Mouse (Mus musculus): ENCODE measurements around the gene Dcaf7. TPM values are rescaled to one million over a fixed set of nuclear protein-coding genes. Genes with fewer than 3 reads are reported as not detected.
A peak's percentile ranks its signal among the peaks of the same experiment; 100 is the strongest.

The Dcaf7 gene
- total and polyA plus RNA-seq, 3 experiments = 71.5 to 93.4 (median 79.5) TPM

DNA sequence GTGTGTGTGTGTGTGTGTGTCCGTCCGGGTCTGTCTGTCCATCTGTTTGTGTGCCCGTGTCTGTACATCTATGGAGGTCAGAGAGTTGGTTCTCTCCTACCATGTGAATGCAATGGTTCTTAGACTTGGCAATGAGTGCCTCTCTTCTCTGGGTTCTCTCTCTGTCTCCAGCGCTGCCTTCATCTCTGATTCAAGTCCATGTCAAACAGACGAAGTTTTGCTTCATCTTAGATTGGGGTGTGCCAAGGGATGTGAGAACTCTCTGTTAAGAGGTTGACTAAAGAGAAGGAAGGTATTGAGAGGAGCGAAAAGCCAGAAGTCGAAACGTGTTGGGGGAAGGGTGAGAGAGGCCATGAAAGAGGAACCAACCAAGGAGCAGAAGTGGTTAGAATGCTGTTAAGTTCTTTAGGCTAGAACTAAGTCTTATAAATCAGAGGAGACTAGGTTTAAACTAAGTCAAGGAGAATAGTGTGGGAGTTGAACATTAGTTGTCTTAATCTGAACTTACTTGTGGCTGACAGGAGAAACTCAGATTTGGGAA is 69.4 kb downstream of the Dcaf7 start:
- peak overlapping the region; percentile 6 to 28 (median 23) for H3K4me3 ChIP-seq (replicated peaks in 1 of 3; ENCODE audit: low read depth in 2 of 3, low read length in 2 of 3, poor library complexity in 1 of 3)
- dilution Hi-C loops (cut with MboI; ENCODE audit: extremely low pct_ligation_motif_present, extremely low pct_unique_long_range_greater_than_20kb, low sequenced_read_pairs) = no loop called here
- in situ Hi-C loops (cut with MboI; ENCODE audit: low pct_ligation_motif_present, low pct_unique_long_range_greater_than_20kb, low sequenced_read_pairs) = no loop called here

More for the DNA sequence above, 69.4 kb downstream of the Dcaf7 start:
- DNase-seq (ENCODE audit: extremely low read depth) = peak; percentile 84
- Histone ChIP-seq H3K4me1 (ENCODE audit: control insufficient read depth in 1 of 2, insufficient read depth in 2 of 2) (peaks cover 5 to 30% of the 10 kb centered on the region in 2 experiments; a peak in 3 of 4 replicates), H3K27ac (ENCODE audit: insufficient read depth, low read depth) (peak overlapping the region; percentile 89), H3K27me3 (replicated peaks) (no peaks in the 10 kb centered on the region), H3K36me3 (replicated peaks in 1 of 2; ENCODE audit: control insufficient read depth in 1 of 2, insufficient read depth in 1 of 2, low read length in 1 of 2) (peaks cover 12 to 37% of the 10 kb centered on the region in 2 experiments), H3K79me2 (replicated peaks; ENCODE audit: control insufficient read depth, extremely low read depth, insufficient read depth, poor library complexity, severe bottlenecking) (peaks cover 8% of the 10 kb centered on the region), H3K9ac (ENCODE audit: insufficient read depth, low read depth) (peak overlapping the region; percentile 54), H3K9me3 (replicated peaks; ENCODE audit: low read length) (no peaks in the 10 kb centered on the region), H3K4me2 (ENCODE audit: insufficient read depth, low read depth, poor library complexity, severe bottlenecking) (peak overlapping the region; percentile 86)
- TF ChIP-seq IRF4 (IDR thresholded peaks at IDR 0.05; ENCODE audit: low read depth, low read length) (peak; percentile 71), E2F4 (IDR thresholded peaks at IDR 0.05; ENCODE audit: insufficient replicate concordance, low read depth, low read length) (peak; percentile 69; the same call in 1 of the 2 replicates), ETS1 (conservative IDR thresholded peaks at IDR 0.05; ENCODE audit: low read depth, low read length) (no peak), MYC (IDR thresholded peaks at IDR 0.05; ENCODE audit: low read depth, low read length) (peak; percentile 79; the same call in 1 of the 2 replicates), PAX5 (IDR thresholded peaks at IDR 0.05; ENCODE audit: low read length) (no peak), RAD21 (IDR thresholded peaks at IDR 0.05; ENCODE audit: low read depth, low read length) (no peak; the same call in 1 of the 2 replicates), USF1 (IDR thresholded peaks at IDR 0.05; ENCODE audit: low read depth, low read length) (no peak), ZNF384 (IDR thresholded peaks at IDR 0.05; ENCODE audit: low read depth, low read length) (no peak), KAT2A (IDR thresholded peaks at IDR 0.05; ENCODE audit: insufficient replicate concordance, low read length) (0 out of 2 replicates have a peak, but pooled peaks have one; percentile 37), MAZ (IDR thresholded peaks at IDR 0.05; ENCODE audit: low read depth, low read length) (no peak), HCFC1 (IDR thresholded peaks at IDR 0.05; ENCODE audit: low read depth, low read length) (peak; percentile 48; the same call in 1 of the 2 replicates), NELFE (IDR thresholded peaks at IDR 0.05; ENCODE audit: low read depth, low read length) (0 out of 2 replicates have a peak, but pooled peaks have one; percentile 31), MAFK (IDR thresholded peaks at IDR 0.05; ENCODE audit: insufficient replicate concordance, low read length) (no peak), JUND (conservative IDR thresholded peaks at IDR 0.05; ENCODE audit: low read depth, low read length) (no peak), POLR2AphosphoS2 (IDR thresholded peaks at IDR 0.05; ENCODE audit: low read depth, low read length) (no peak), ZC3H11A (IDR thresholded peaks at IDR 0.05; ENCODE audit: low read depth, low read length) (no peak), CHD1 (IDR thresholded peaks at IDR 0.05; ENCODE audit: low read depth, low read length) (no peak), ELF1 (IDR thresholded peaks at IDR 0.05; ENCODE audit: low read depth, low read length) (no peak; the same call in 1 of the 2 replicates), SMC3 (IDR thresholded peaks at IDR 0.05; ENCODE audit: low read depth, low read length) (peak; percentile 19; the same call in 1 of the 2 replicates), JUN (IDR thresholded peaks at IDR 0.05; ENCODE audit: insufficient read depth, low read depth, low read length) (no peak), EP300 (IDR thresholded peaks at IDR 0.05; ENCODE audit: low read length) (peak; percentile 78), CTCF (conservative IDR thresholded peaks at IDR 0.05 in 1 of 2, IDR thresholded peaks at IDR 0.05 in 1 of 2; ENCODE audit: low read depth in 2 of 2, low read length in 2 of 2) (no peak), UBTF (IDR thresholded peaks at IDR 0.05; ENCODE audit: low read depth, low read length) (no peak), MEF2A (IDR thresholded peaks at IDR 0.05; ENCODE audit: borderline replicate concordance, low read depth, low read length) (no peak; the same call in 1 of the 2 replicates), POLR2A (IDR thresholded peaks at IDR 0.05; ENCODE audit: low read depth, low read length) (peak; percentile 51; the same call in 1 of the 2 replicates), RCOR1 (conservative IDR thresholded peaks at IDR 0.05; ENCODE audit: low read depth, low read length) (0 out of 2 replicates have a peak, but pooled peaks have one; percentile 68), MXI1 (IDR thresholded peaks at IDR 0.05; ENCODE audit: low read depth, low read length) (peak; percentile 21; the same call in 1 of the 2 replicates), GABPA (IDR thresholded peaks at IDR 0.05; ENCODE audit: insufficient replicate concordance, low read depth, low read length) (no peak), BHLHE40 (IDR thresholded peaks at IDR 0.05; ENCODE audit: low read depth, low read length) (peak; percentile 69), CHD2 (IDR thresholded peaks at IDR 0.05; ENCODE audit: low read length) (peak; percentile 94), TBP (conservative IDR thresholded peaks at IDR 0.05; ENCODE audit: low read depth, low read length) (peak; percentile 83; the same call in 1 of the 2 replicates), ZMIZ1 (IDR thresholded peaks at IDR 0.05; ENCODE audit: low read depth, low read length) (no peak), SIN3A (IDR thresholded peaks at IDR 0.05; ENCODE audit: low read length) (peak; percentile 51; the same call in 1 of the 2 replicates), TCF12 (IDR thresholded peaks at IDR 0.05; ENCODE audit: low read depth, low read length) (no peak; the same call in 1 of the 2 replicates), MAX (IDR thresholded peaks at IDR 0.05; ENCODE audit: low read length) (peak; percentile 37; the same call in 1 of the 2 replicates), USF2 (conservative IDR thresholded peaks at IDR 0.05; ENCODE audit: low read depth, low read length) (no peak), ZKSCAN1 (IDR thresholded peaks at IDR 0.05; ENCODE audit: borderline replicate concordance, low read depth, low read length) (no peak), NRF1 (IDR thresholded peaks at IDR 0.05; ENCODE audit: low read depth, low read length) (no peak)

Measured in CH12.LX (cell line).